Mouse (Mus musculus): ENCODE measurements around the gene Apol7e. TPM values are rescaled to one million over a fixed set of nuclear protein-coding genes. Genes with fewer than 3 reads are reported as not detected.

Gene Apol7e
- polyA plus RNA-seq, 1 experiment from 2014 or later = not detected

- Histone ChIP-seq H3K4me2 (ENCODE audit: low read depth, low read length) (no peak overlapping the region), H3K9me3 (replicated peaks; ENCODE audit: control insufficient read depth, low read length) (no peaks in the 10 kb centered on the region), H3K4me1 (ENCODE audit: control insufficient read depth, low read depth, low read length) (peaks cover 4% of the 10 kb centered on the region), H3K27me3 (ENCODE audit: control insufficient read depth, insufficient read depth, low read depth, low read length) (no peaks in the 10 kb centered on the region), H3K9ac (ENCODE audit: low read depth, low read length) (no peak overlapping the region), H3K4me3 (ENCODE audit: low read depth, low read length) (no peak overlapping the region), H3K36me3 (ENCODE audit: control insufficient read depth, insufficient read depth) (peaks cover 62% of the 10 kb centered on the region), H3K27ac (ENCODE audit: low read length) (no peak overlapping the region)
- 76% methylated on average over 22 of the region's 22 CpGs for WGBS (ENCODE audit: insufficient replicate concordance)
- no peak for ATAC-seq (ENCODE audit: low read depth)
Observed at GRCm38 (mm10) chr15:77761561-77762380, 63.1 kb downstream of the Apol7e start.

GRCm38 (mm10) chr15:77763050-77763449 lies 64.4 kb downstream of the Apol7e start:
- H3K27ac ChIP-seq (ENCODE audit: low read length) = no peak overlapping the region
- H3K36me3 ChIP-seq (ENCODE audit: control insufficient read depth, insufficient read depth) = peaks cover 75% of the 10 kb centered on the region
- 89% methylated on average over 16 of the region's 16 CpGs for WGBS (ENCODE audit: insufficient replicate concordance)
- no peaks in the 10 kb centered on the region for H3K9me3 ChIP-seq (replicated peaks; ENCODE audit: control insufficient read depth, low read length)
- no peak for ATAC-seq (ENCODE audit: low read depth)
- no peak overlapping the region for H3K4me3 ChIP-seq (ENCODE audit: low read depth, low read length)
- H3K9ac ChIP-seq (ENCODE audit: low read depth, low read length) = no peak overlapping the region
- H3K4me1 ChIP-seq (ENCODE audit: control insufficient read depth, low read depth, low read length) = no peaks in the 10 kb centered on the region
- no peaks in the 10 kb centered on the region for H3K27me3 ChIP-seq (ENCODE audit: control insufficient read depth, insufficient read depth, low read depth, low read length)
- no peak overlapping the region for H3K4me2 ChIP-seq (ENCODE audit: low read depth, low read length)

DNA sequence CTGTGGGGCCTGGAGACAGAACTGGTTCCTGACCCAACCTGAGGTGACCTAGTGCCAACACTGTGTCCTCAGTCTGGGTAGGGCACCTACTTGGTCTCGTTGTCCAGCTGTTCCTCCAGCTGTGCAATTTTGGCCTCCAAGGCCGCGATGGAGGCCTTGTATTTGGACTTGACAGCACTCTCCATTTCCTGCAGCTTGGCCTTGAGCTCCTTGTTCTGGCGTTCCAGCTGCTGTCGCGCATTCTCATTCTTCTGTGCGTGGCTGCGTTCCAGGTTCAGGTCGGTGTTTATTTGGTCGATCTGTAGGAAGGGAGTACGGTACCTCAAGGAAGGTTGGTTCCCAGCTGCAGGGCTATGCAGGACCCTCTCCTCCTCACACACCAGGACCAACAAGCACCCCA lies 65.0 kb downstream of the Apol7e start:
- H3K27ac ChIP-seq (ENCODE audit: low read length) = no peak overlapping the region
- ATAC-seq (ENCODE audit: low read depth) = no peak
- H3K36me3 ChIP-seq (ENCODE audit: control insufficient read depth, insufficient read depth) = peaks cover 82% of the 10 kb centered on the region
- H3K27me3 ChIP-seq (ENCODE audit: control insufficient read depth, insufficient read depth, low read depth, low read length) = no peaks in the 10 kb centered on the region
- no peaks in the 10 kb centered on the region for H3K4me1 ChIP-seq (ENCODE audit: control insufficient read depth, low read depth, low read length)
- H3K9me3 ChIP-seq (replicated peaks; ENCODE audit: control insufficient read depth, low read length) = no peaks in the 10 kb centered on the region
- H3K4me3 ChIP-seq (ENCODE audit: low read depth, low read length) = no peak overlapping the region
- no peak overlapping the region for H3K9ac ChIP-seq (ENCODE audit: low read depth, low read length)
- H3K4me2 ChIP-seq (ENCODE audit: low read depth, low read length) = no peak overlapping the region
- WGBS (ENCODE audit: insufficient replicate concordance) = 90% methylated on average over 11 of the region's 11 CpGs

DNA sequence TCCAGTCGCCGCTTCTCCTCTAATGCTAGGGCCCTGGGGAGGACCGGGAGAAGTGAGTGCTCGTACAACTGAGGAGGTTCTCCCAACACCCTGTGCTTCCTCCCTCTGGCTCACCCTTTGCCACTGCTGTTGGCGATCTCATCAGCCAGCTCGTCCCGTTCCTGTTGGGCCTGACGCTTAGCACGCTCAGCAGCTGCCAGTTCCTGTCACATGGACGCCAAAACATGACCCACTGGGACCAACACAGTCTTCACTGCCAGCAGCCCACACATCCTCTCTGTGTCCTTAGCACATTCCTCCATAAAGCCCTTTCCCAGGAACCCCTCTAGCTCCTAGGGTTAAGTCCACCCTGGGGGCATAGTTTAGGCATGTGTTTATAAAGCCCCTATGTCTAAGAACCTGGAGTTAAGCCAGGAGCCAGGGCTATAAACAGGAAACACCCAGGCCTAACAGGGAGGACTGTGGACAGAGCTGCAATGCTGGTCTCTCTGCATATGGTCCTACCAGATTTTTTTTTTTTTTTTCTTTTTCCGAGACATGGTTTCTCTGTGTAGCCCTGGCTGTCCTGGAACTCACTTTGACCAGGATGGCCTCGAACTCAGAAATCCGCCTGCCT lies 65.8 kb downstream of the Apol7e start:
- no peak overlapping the region for H3K4me3 ChIP-seq (ENCODE audit: low read depth, low read length)
- WGBS (ENCODE audit: insufficient replicate concordance) = 73% methylated on average over 13 of the region's 13 CpGs
- no peaks in the 10 kb centered on the region for H3K27me3 ChIP-seq (ENCODE audit: control insufficient read depth, insufficient read depth, low read depth, low read length)
- H3K36me3 ChIP-seq (ENCODE audit: control insufficient read depth, insufficient read depth) = peaks cover 90% of the 10 kb centered on the region
- H3K27ac ChIP-seq (ENCODE audit: low read length) = no peak overlapping the region
- no peaks in the 10 kb centered on the region for H3K4me1 ChIP-seq (ENCODE audit: control insufficient read depth, low read depth, low read length)
- no peaks in the 10 kb centered on the region for H3K9me3 ChIP-seq (replicated peaks; ENCODE audit: control insufficient read depth, low read length)
- no peak overlapping the region for H3K9ac ChIP-seq (ENCODE audit: low read depth, low read length)
- no peak for ATAC-seq (ENCODE audit: low read depth)
- no peak overlapping the region for H3K4me2 ChIP-seq (ENCODE audit: low read depth, low read length)

- Histone ChIP-seq H3K27me3 (ENCODE audit: control insufficient read depth, insufficient read depth, low read depth, low read length) (no peaks in the 10 kb centered on the region), H3K4me3 (ENCODE audit: low read depth, low read length) (no peak overlapping the region), H3K36me3 (ENCODE audit: control insufficient read depth, insufficient read depth) (peaks cover 96% of the 10 kb centered on the region), H3K4me2 (ENCODE audit: low read depth, low read length) (no peak overlapping the region), H3K9me3 (replicated peaks; ENCODE audit: control insufficient read depth, low read length) (no peaks in the 10 kb centered on the region), H3K9ac (ENCODE audit: low read depth, low read length) (no peak overlapping the region), H3K4me1 (ENCODE audit: control insufficient read depth, low read depth, low read length) (no peaks in the 10 kb centered on the region), H3K27ac (ENCODE audit: low read length) (no peak overlapping the region)
- ATAC-seq (ENCODE audit: low read depth) = no peak
- 89% methylated on average over 16 of the region's 16 CpGs for WGBS (ENCODE audit: insufficient replicate concordance)
Observed at GRCm38 (mm10) chr15:77765484-77766093, 66.9 kb downstream of the Apol7e start.

GRCm38 (mm10) chr15:77766981-77767380 lies 68.3 kb downstream of the Apol7e start:
- H3K4me2 ChIP-seq (ENCODE audit: low read depth, low read length) = no peak overlapping the region
- H3K4me1 ChIP-seq (ENCODE audit: control insufficient read depth, low read depth, low read length) = no peaks in the 10 kb centered on the region
- 89% methylated on average over 11 of the region's 11 CpGs for WGBS (ENCODE audit: insufficient replicate concordance)
- H3K36me3 ChIP-seq (ENCODE audit: control insufficient read depth, insufficient read depth) = peaks cover 98% of the 10 kb centered on the region
- no peak overlapping the region for H3K4me3 ChIP-seq (ENCODE audit: low read depth, low read length)
- no peak overlapping the region for H3K27ac ChIP-seq (ENCODE audit: low read length)
- no peak for ATAC-seq (ENCODE audit: low read depth)
- H3K9me3 ChIP-seq (replicated peaks; ENCODE audit: control insufficient read depth, low read length) = no peaks in the 10 kb centered on the region
- H3K9ac ChIP-seq (ENCODE audit: low read depth, low read length) = no peak overlapping the region
- no peaks in the 10 kb centered on the region for H3K27me3 ChIP-seq (ENCODE audit: control insufficient read depth, insufficient read depth, low read depth, low read length)

Other genes starting within 250 kb of the Apol7e start
- 0.04 TPM in 1 of 2 replicates, not detected in the other for gene Apol10a, start 221.8 kb upstream of the Apol7e start, polyA plus RNA-seq (2015; fragmentation: Nextera tagmentation; extraction: Ambion mirVana)
- 0.09 and 0.11 TPM in 2 replicates for gene Apol11a, start 190.6 kb upstream of the Apol7e start, polyA plus RNA-seq (2015; fragmentation: Nextera tagmentation; extraction: Ambion mirVana)
- gene Apol7c, start 165.5 kb upstream of the Apol7e start, polyA plus RNA-seq (2015; fragmentation: Nextera tagmentation; extraction: Ambion mirVana) = 0.04 TPM in 1 of 2 replicates, not detected in the other
- gene 1700025B11Rik, start 137.0 kb upstream of the Apol7e start, polyA plus RNA-seq (2015; fragmentation: Nextera tagmentation; extraction: Ambion mirVana) = not detected in 2 replicates
- gene Apol10b, start 102.7 kb upstream of the Apol7e start, polyA plus RNA-seq (2015; fragmentation: Nextera tagmentation; extraction: Ambion mirVana) = not detected in 2 replicates
- gene Gm36245, start 99.6 kb upstream of the Apol7e start, polyA plus RNA-seq (2015; fragmentation: Nextera tagmentation; extraction: Ambion mirVana) = not detected in 2 replicates
- 4.4 and 4.5 TPM in 2 replicates for gene Apol11b, start 55.6 kb upstream of the Apol7e start, polyA plus RNA-seq (2015; fragmentation: Nextera tagmentation; extraction: Ambion mirVana)
- gene Apol9b, start 30.2 kb downstream of the Apol7e start, polyA plus RNA-seq (2015; fragmentation: Nextera tagmentation; extraction: Ambion mirVana) = not detected in 2 replicates
- 26.2 and 26.9 TPM in 2 replicates for gene Apol8, start 58.1 kb downstream of the Apol7e start, polyA plus RNA-seq (2015; fragmentation: Nextera tagmentation; extraction: Ambion mirVana)
- 19.7 and 21.9 TPM in 2 replicates for gene Myh9, start 143.3 kb downstream of the Apol7e start, polyA plus RNA-seq (2015; fragmentation: Nextera tagmentation; extraction: Ambion mirVana)
- 177 and 180 TPM in 2 replicates for gene Txn2, start 230.1 kb downstream of the Apol7e start, polyA plus RNA-seq (2015; fragmentation: Nextera tagmentation; extraction: Ambion mirVana)

Measured in liver, embryonic 16.5 days (tissue).